Comparison of ENCODE assay signal across 25 mouse cellular contexts in genomic region chr10:19557696-19558095, GRCm38 (mm10). TPM values are rescaled to one million over a fixed set of nuclear protein-coding genes. Genes with fewer than 3 reads are reported as not detected.
DNase-seq lines count a peak whose midpoint lies in the region; ATAC-seq and TF ChIP-seq lines count a peak whose summit lies in the region.
"Had no signal": no experiment of that assay in that cellular context is flagged by ENCODE, and none has a peak within 500 bp of the region (broad histone marks: within the 10 kb centered on the region; RNA-seq: fewer than 3 reads in every experiment).

No protein-coding gene starts in this region.

- TF ChIP-seq POLR2A in embryonic fibroblast, embryonic 13.5 days (IDR thresholded peaks at IDR 0.05; ENCODE audit: low read depth, low read length): no peak

- TF ChIP-seq CTCF in embryonic fibroblast, embryonic 13.5 days (IDR thresholded peaks at IDR 0.05; ENCODE audit: borderline replicate concordance, insufficient read depth, low read length): no peak

- 72% methylated on average over 4 of the region's 4 CpGs for WGBS in embryonic facial prominence, embryonic 11.5 days
- 79% methylated on average over 4 of the region's 4 CpGs for WGBS in embryonic facial prominence, embryonic 10.5 days

- no peaks in the 10 kb centered on the region for H3K27me3 ChIP-seq in embryonic facial prominence, embryonic 11.5 days (ENCODE audit: control insufficient read depth, insufficient read depth, low read length)
- no peaks in the 10 kb centered on the region for H3K27me3 ChIP-seq in embryonic facial prominence, embryonic 10.5 days (replicated peaks; ENCODE audit: low read depth, poor library complexity, severe bottlenecking)
- H3K27me3 ChIP-seq: CH12.LX; forebrain, embryonic 13.5 days; hindbrain, embryonic 12.5 days; hindbrain, embryonic 15.5 days had no signal

- H3K36me3 ChIP-seq in embryonic facial prominence, embryonic 11.5 days (replicated peaks; ENCODE audit: control insufficient read depth, insufficient read depth, low read depth, low read length): no peaks in the 10 kb centered on the region
- no peaks in the 10 kb centered on the region for H3K36me3 ChIP-seq in embryonic facial prominence, embryonic 10.5 days (replicated peaks)
- H3K36me3 ChIP-seq: forebrain, embryonic 10.5 days; G1E; hindbrain, embryonic 12.5 days; hindbrain, embryonic 15.5 days had no signal

- no peak overlapping the region for H3K27ac ChIP-seq in embryonic facial prominence, embryonic 11.5 days (replicated peaks; ENCODE audit: low read depth, low read length)
- H3K27ac ChIP-seq in embryonic facial prominence, embryonic 10.5 days (replicated peaks): no peak overlapping the region
- peak overlapping the region; percentile 78 for H3K27ac ChIP-seq in embryonic fibroblast, embryonic 13.5 days (ENCODE audit: insufficient read depth, low read length)
- H3K27ac ChIP-seq: forebrain, embryonic 10.5 days; forebrain, embryonic 13.5 days; hindbrain, embryonic 12.5 days; hindbrain, embryonic 15.5 days had no signal

- ATAC-seq in embryonic facial prominence, embryonic 11.5 days (replicated peaks; ENCODE audit: insufficient number of reproducible peaks, low FRiP score, low TSS enrichment, low read depth): no peak
- no peak for ATAC-seq in cerebellum, adult (ENCODE audit: insufficient number of reproducible peaks, low FRiP score, low TSS enrichment)
- ATAC-seq: forebrain, embryonic 13.5 days; forebrain, embryonic 16.5 days; intestine, postnatal 0 days had no signal

- no peaks in the 10 kb centered on the region for H3K9me3 ChIP-seq in embryonic facial prominence, embryonic 11.5 days (replicated peaks; ENCODE audit: control insufficient read depth, low read length)
- H3K9me3 ChIP-seq in embryonic facial prominence, embryonic 10.5 days: no peaks in the 10 kb centered on the region
- H3K9me3 ChIP-seq: forebrain, embryonic 10.5 days; forebrain, embryonic 13.5 days; G1E; hindbrain, embryonic 12.5 days; hindbrain, embryonic 15.5 days had no signal

- no peak overlapping the region for H3K9ac ChIP-seq in embryonic facial prominence, embryonic 11.5 days (replicated peaks; ENCODE audit: low read length)
- H3K9ac ChIP-seq: forebrain, embryonic 13.5 days; hindbrain, embryonic 12.5 days; hindbrain, embryonic 15.5 days had no signal

- H3K4me2 ChIP-seq in embryonic facial prominence, embryonic 11.5 days (ENCODE audit: low read depth, low read length): no peak overlapping the region
- H3K4me2 ChIP-seq: forebrain, embryonic 13.5 days; heart, embryonic 11.5 days; hindbrain, embryonic 12.5 days; hindbrain, embryonic 15.5 days had no signal

- H3K4me3 ChIP-seq in embryonic facial prominence, embryonic 11.5 days (ENCODE audit: low read depth, low read length): no peak overlapping the region
- no peak overlapping the region for H3K4me3 ChIP-seq in embryonic facial prominence, embryonic 10.5 days
- H3K4me3 ChIP-seq in embryonic fibroblast, embryonic 13.5 days (ENCODE audit: insufficient read depth, low read length): no peak overlapping the region
- H3K4me3 ChIP-seq: forebrain, embryonic 10.5 days; forebrain, embryonic 13.5 days; hindbrain, embryonic 12.5 days; hindbrain, embryonic 15.5 days had no signal

- no peaks in the 10 kb centered on the region for H3K4me1 ChIP-seq in embryonic facial prominence, embryonic 11.5 days (ENCODE audit: control insufficient read depth, insufficient read depth, low read length)
- H3K4me1 ChIP-seq in embryonic facial prominence, embryonic 10.5 days: no peaks in the 10 kb centered on the region
- 0 out of 2 replicates have a peak, but pooled peaks cover 6% of the 10 kb centered on the region for H3K4me1 ChIP-seq in embryonic fibroblast, embryonic 13.5 days (ENCODE audit: control insufficient read depth, insufficient read depth, low read length)
- H3K4me1 ChIP-seq: forebrain, embryonic 10.5 days; forebrain, embryonic 13.5 days; hindbrain, embryonic 12.5 days; hindbrain, embryonic 15.5 days had no signal

- DNase-seq in embryonic facial prominence, embryonic 11.5 days (ENCODE audit: low spot score): peak; percentile 2
- DNase-seq in embryonic facial prominence, embryonic 10.5 days (ENCODE audit: low spot score): no peak
- peak; percentile 20 for DNase-seq in gastrocnemius, postnatal 25 days
- DNase-seq in gastrocnemius, postnatal 4 days (ENCODE audit: low spot score in 2 of 2): no peak
- no peak for DNase-seq in frontal cortex, postnatal 25 days (ENCODE audit: low spot score in 2 of 2)
- DNase-seq: adrenal gland, adult 2 months; adrenal gland, postnatal 14 days; B cell, adult 2 months; cerebellum, adult 11-12 months; cerebellum, adult 8-10 months; cerebellum, postnatal 10 days; cerebellum, postnatal 36 days; gastrocnemius, postnatal 36 days; kidney, adult 2 months had no signal

RNA-seq across cellular contexts. Expression of gene Ifngr1, which starts 34.1 kb away (rescaled TPM):
- polyA plus RNA-seq in embryonic facial prominence, embryonic 11.5 days (2014; fragmentation: Nextera tagmentation; extraction: Ambion mirVana): 33.8 and 35.0 TPM in 2 replicates
- polyA plus RNA-seq in embryonic facial prominence, embryonic 10.5 days (2016; fragmentation: Nextera tagmentation; extraction: Ambion mirVana): 29.5 and 29.6 TPM in 2 replicates
- 10 to 100 TPM; 21.9 to 26.3 TPM for total RNA-seq in gastrocnemius, postnatal 25 days (2021)
- total RNA-seq in gastrocnemius, postnatal 4 days (2021): 10 to 100 TPM; 35.2 to 35.7 TPM
- 40.4 and 44.0 TPM in 2 replicates for polyA plus RNA-seq in embryonic fibroblast, embryonic 13.5 days (2011; ENCODE audit: insufficient read length, low read depth, missing spikeins)

Comparison
In these comparisons a context has a peak if more than half of its experiments do, and no peak if none do; other contexts are left out.
1. DNase-seq: peak in embryonic facial prominence, embryonic 11.5 days (single experiment) and gastrocnemius, postnatal 25 days (single experiment); none in embryonic facial prominence, embryonic 10.5 days (single experiment), gastrocnemius, postnatal 4 days (0 of 2) and frontal cortex, postnatal 25 days (0 of 2).